Mouse (Mus musculus) thymus, adult 2 months (tissue): ENCODE measurements at regions not wholly inside any gene's neighbourhood (a gene's known extent, or its start where the extent isn't known, plus 50 kb on each side); places are given as distances from the start of the nearest gene placed in this dataset.

Source experiments
- CTCF ChIP-seq: fragments of 200-500 bp; IDR thresholded peaks from 2 replicates; pipeline ENCODE4 v1.5.1; 2012; ENCODE audit warnings: mild to moderate bottlenecking, control low read depth, low read length, moderate library complexity, borderline replicate concordance; ENCODE audit not compliant: control insufficient read depth, poor library complexity, insufficient read depth; ENCODE audit errors: extremely low read depth
- POLR2A ChIP-seq: fragments of 200-500 bp; IDR thresholded peaks from 2 replicates; pipeline ENCODE4 v1.6.1; 2012; ENCODE audit warnings: mild to moderate bottlenecking, low read length, control low read depth, moderate library complexity; ENCODE audit not compliant: control insufficient read depth, poor library complexity, insufficient read depth; ENCODE audit errors: extremely low read depth

DNA sequence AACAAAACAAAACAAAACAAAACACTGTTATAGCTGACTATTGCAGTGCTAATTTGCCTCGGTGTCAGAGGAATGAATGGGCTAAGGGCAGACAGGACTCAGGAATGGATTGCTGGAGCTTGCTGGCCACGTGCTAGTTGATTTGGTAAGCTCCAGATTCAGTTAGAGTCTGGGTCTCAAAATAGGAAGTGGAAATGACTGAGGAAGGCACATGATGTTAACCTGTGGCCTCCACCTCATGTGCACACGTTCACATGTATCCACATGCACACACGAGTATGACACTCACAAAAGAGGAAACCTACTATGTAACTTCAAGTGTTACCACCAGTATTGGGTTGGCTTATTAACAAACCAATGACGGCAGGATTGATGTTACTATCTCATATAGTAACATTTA lies 125.0 kb downstream of the Ndfip2 start:
- TF ChIP-seq CTCF, result no peak
- no peak for TF ChIP-seq POLR2A
